Mouse (Mus musculus) erythroblast, embryonic 14.5 days (primary cell): ENCODE measurements around the gene Cdc5l. TPM values are rescaled to one million over a fixed set of nuclear protein-coding genes. Genes with fewer than 3 reads are reported as not detected.
"Not testable (repeated sequence)": the region's sequence is repeated elsewhere in the genome, so short reads cannot be mapped to it uniquely, and the experiment has no call there.

Experiments
- H3K27me3 ChIP-seq: 2 replicates; pipeline ENCODE4 v1.6.1; 2012; ENCODE audit warnings: inconsistent platforms; ENCODE audit not compliant: control insufficient read depth
- H3K36me3 ChIP-seq: 2 replicates; pipeline ENCODE4 v1.6.1; 2012; ENCODE audit warnings: mild to moderate bottlenecking, inconsistent platforms; ENCODE audit not compliant: control insufficient read depth
- H3K4me1 ChIP-seq: 2 replicates; pipeline ENCODE4 v1.6.1; 2012; ENCODE audit warnings: inconsistent platforms; ENCODE audit not compliant: control insufficient read depth
- H3K4me3 ChIP-seq: replicated peaks from 2 replicates; pipeline ENCODE3; 2012; ENCODE audit warnings: moderate library complexity, mild to moderate bottlenecking, inconsistent platforms
- H3K9me3 ChIP-seq: 2 replicates; pipeline ENCODE4 v1.6.1; 2012; ENCODE audit warnings: low read length, inconsistent platforms, mixed read lengths; ENCODE audit not compliant: control insufficient read depth
- GATA1 ChIP-seq: IDR thresholded peaks from 2 replicates; pipeline ENCODE4 v1.6.1; 2012; ENCODE audit warnings: low read length, inconsistent platforms, mixed read lengths
- TAL1 ChIP-seq: IDR thresholded peaks from 3 replicates; pipeline ENCODE4 v1.6.1; 2012; ENCODE audit warnings: low read length, inconsistent platforms, mixed read lengths
- polyA plus RNA-seq: library from polyadenylated mRNA; stranded (reverse); fragments of >175 nt; gene quantifications from 2 replicates; pipeline ENCODE4 v1.2.3, GENCODE M21; 2012

Cdc5l gene
- polyA plus RNA-seq, 1 experiment: 0.98 TPM

DNA sequence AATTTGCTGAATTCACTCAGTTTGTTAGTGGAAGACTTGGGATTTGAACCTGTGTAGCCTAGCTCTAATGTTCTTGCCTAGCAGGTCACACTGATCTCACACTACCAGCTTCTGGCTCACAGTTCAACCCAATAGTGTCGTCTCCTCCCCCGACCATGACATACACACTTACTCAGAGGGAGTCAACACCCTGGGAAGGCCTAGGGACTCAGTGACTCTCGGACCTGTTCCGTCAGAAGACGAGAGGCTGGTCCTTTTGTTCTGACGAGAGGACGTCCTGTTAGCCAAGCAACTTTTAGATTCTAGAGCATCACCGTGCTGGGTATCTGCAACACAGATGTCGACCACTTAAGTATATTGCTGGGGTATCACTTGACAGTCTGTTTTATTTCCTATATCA, 30.7 kb upstream of the Cdc5l start:
- TF ChIP-seq TAL1 (no peak), GATA1 (no peak)
- H3K36me3 ChIP-seq: no peaks in the 10 kb centered on the region
- H3K9me3 ChIP-seq: peaks cover 5% of the 10 kb centered on the region
- no peaks in the 10 kb centered on the region for H3K4me1 ChIP-seq
- no peaks in the 10 kb centered on the region for H3K27me3 ChIP-seq
- no peak overlapping the region for H3K4me3 ChIP-seq

DNA sequence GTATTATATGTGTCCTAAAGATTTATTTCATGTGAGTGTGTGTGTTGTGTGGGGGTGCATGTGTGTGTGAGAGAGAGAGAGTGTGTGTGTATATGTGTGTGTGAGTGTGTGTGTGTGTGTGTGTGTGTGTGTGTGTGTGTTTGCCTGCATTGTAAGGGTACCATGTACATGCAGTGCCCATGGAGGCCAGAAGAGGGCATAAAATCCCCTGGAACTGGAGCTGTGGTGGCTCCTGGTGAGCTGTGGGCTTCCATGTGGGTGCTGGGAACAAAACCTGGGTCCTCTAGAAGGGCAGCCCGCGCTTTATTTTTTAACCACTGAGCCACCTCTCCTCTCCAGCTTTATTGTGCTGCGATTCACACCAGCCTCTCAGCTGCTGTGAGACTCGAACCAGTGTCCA, 29.0 kb upstream of the Cdc5l start:
- no peak for TF ChIP-seq GATA1
- TF ChIP-seq TAL1: no peak
- Histone ChIP-seq H3K36me3 (no peaks in the 10 kb centered on the region), H3K4me1 (no peaks in the 10 kb centered on the region), H3K4me3 (no peak overlapping the region), H3K27me3 (no peaks in the 10 kb centered on the region), H3K9me3 (peaks cover 3% of the 10 kb centered on the region)

DNA sequence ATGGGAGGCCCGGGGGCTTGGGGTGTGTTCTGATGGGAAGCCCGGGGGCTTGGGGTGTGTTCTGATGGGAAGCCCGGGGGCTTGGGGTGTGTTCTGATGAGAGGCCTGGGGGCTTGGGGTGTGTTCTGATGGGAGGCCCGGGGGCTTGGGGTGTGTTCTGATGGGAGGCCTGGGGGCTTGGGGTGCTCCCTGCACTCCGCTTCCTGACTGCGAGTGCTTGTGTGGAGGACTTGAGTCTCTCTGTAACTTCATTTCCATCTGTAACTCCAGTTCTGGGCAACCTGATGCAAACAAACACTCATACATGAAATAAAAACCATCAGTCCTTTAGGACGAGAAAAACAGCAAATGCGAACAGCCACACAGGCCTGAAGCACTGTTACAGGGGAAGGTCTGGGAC, 25.5 kb upstream of the Cdc5l start:
- Histone ChIP-seq H3K4me3 (no peak overlapping the region), H3K4me1 (no peaks in the 10 kb centered on the region), H3K9me3 (no peaks in the 10 kb centered on the region), H3K36me3 (no peaks in the 10 kb centered on the region), H3K27me3 (no peaks in the 10 kb centered on the region)
- no peak for TF ChIP-seq TAL1
- TF ChIP-seq GATA1: no peak

DNA sequence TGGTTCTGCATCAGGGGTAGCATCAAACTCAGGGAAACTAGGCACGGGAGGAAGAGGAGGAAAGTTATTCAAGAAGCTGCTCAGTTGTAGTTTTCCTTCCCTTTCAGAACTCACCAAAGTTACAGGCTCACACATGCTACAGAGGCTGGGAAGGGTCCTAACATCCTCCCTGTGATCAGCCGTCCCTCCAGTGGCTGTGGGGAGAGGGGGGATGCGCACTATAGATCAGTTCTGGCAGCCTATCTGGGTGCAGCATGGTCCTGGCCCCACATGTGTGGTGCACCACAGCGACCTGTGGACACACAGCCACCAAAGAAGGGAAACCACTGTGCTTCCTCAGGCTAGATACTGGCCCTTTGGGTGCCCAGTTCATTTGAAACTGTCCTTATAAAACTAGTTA, 25.0 kb upstream of the Cdc5l start:
- Histone ChIP-seq H3K4me1 (no peaks in the 10 kb centered on the region), H3K36me3 (no peaks in the 10 kb centered on the region), H3K4me3 (no peak overlapping the region), H3K27me3 (no peaks in the 10 kb centered on the region), H3K9me3 (no peaks in the 10 kb centered on the region)
- TF ChIP-seq GATA1 (no peak), TAL1 (no peak)

DNA sequence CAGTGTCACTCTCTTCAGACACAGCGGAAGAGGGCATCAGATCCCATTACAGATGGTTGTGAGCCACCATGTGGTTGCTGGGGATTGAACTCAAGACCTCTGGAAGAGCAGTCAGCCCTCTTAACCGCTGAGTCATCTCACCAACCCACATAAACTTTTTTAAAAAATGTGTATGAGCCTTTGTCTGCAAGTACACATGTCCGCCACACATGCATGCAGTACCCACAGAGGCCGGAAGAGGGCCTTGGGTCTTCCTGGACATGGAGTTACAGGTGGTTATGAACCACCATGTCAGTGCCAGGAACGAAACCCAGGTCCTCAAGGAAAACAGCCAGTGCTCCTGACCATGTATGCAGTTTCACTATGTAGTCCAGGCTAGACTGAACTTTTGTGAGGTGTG, 23.9 kb upstream of the Cdc5l start:
- H3K27me3 ChIP-seq: no peaks in the 10 kb centered on the region
- H3K4me1 ChIP-seq: no peaks in the 10 kb centered on the region
- H3K36me3 ChIP-seq: no peaks in the 10 kb centered on the region
- no peak for TF ChIP-seq TAL1
- TF ChIP-seq GATA1: no peak
- no peak overlapping the region for H3K4me3 ChIP-seq
- no peaks in the 10 kb centered on the region for H3K9me3 ChIP-seq

DNA sequence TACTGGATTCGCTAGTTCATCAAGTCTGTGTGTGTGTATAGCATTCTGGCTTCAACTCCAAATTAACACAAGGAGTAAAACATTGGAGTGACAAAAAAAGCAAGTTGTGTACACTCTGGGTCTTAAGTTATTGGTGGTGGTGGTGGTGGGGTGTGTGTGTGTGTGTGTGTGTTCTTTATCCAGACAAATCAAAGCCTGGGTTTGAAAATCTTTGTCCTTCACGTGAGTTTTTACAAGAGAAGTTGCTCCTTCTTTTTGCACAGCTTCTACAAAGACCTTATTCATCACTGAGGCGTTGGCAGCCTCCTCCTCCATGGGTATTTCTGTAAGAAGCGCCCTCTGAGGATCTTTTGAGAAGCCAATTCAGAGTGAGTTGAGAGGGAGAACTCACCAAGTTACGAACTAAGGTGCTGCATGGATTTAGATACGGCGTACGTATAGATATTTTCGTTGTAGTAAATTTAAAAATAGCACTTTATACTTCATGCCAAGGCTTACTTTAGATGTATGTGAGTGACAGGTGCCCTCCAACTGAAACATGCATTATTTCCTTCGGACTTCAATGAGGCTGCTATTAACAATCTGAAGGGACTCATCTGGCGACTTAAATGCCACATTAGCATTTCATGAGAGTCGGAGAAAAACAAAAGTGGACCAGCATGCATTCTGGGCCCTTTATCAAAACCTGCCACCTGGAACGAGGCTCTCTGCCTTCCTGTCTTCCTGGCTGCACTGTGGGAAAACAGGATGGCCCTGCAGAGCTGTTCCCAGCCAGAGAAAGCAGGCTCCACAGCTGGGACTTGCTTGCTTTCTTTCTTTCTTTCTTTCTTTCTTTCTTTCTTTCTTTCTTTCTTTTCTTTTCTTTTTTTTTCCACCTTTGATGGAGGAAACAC, 23.0 kb upstream of the Cdc5l start:
- no peak for TF ChIP-seq TAL1
- TF ChIP-seq GATA1: no peak
- Histone ChIP-seq H3K4me1 (no peaks in the 10 kb centered on the region), H3K4me3 (no peak overlapping the region), H3K36me3 (no peaks in the 10 kb centered on the region), H3K9me3 (no peaks in the 10 kb centered on the region), H3K27me3 (no peaks in the 10 kb centered on the region)

DNA sequence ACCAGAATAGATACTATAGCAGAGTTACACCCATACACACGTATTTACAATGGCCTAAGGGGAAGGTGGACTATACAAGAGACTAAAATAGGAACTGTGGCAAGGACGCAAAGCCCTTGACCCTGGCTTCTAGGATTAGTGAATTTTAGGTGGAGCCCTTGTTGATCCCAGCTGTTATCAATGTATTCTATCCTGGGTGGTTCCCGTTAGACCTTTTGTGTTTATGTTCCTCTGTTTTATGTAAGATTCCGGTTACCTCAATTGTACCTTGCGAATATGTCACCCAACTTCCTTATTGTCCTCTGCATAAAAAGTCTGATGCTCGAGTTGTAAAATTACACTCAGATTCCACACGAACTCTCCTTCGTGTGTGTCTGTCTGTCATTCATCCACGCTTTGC, 22.2 kb upstream of the Cdc5l start:
- H3K9me3 ChIP-seq, H3K27me3 ChIP-seq: not testable (repeated sequence)

DNA sequence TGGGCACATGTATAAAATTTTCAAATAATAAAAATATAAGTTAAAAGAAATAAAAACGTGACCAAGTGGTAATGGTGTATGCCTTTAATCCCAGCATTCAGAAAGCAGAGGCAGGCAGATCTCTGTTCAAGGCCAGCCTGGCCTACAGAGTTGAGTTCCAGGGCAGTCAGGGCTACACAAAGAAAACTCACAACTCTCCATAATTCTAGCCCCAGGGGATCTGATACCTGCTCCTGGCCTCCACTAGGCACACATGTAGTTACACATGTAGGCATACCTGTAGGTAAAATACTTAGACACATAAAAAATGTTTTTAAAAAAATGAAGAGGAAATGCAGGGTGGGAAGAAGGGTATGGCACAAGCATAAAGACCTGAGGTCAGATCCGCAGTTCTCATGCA, 21.3 kb upstream of the Cdc5l start:
- H3K36me3 ChIP-seq: no peaks in the 10 kb centered on the region
- H3K9me3 ChIP-seq: no peaks in the 10 kb centered on the region
- H3K27me3 ChIP-seq: no peaks in the 10 kb centered on the region
- no peak overlapping the region for H3K4me3 ChIP-seq
- H3K4me1 ChIP-seq: no peaks in the 10 kb centered on the region
- TF ChIP-seq GATA1 (no peak), TAL1 (no peak)

More for the DNA sequence above, 22.2 kb upstream of the Cdc5l start:
- H3K4me3 ChIP-seq, H3K4me1 ChIP-seq, H3K36me3 ChIP-seq: not testable (repeated sequence)

DNA sequence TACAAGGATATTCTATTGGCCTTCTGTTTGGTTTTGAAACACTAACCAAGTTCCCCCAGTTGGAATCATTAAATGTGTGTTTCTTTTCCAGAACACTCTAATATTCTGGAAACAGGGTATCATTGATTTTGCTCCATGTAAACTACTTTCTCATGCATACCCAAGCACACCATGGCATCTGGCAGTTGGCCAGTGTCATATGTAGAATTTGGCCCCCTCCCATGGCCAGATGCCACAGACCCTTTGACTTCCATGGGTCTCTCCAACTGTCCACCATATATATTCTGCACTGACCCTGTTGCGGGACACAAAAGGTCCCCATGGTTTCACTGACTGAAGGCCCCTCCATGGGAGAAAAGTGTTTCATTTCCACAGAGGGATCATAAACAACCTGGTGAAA, 18.7 kb upstream of the Cdc5l start:
- Histone ChIP-seq H3K27me3 (no peaks in the 10 kb centered on the region), H3K4me1 (no peaks in the 10 kb centered on the region), H3K4me3 (no peak overlapping the region), H3K9me3 (no peaks in the 10 kb centered on the region), H3K36me3 (no peaks in the 10 kb centered on the region)
- TF ChIP-seq GATA1: no peak
- TF ChIP-seq TAL1: no peak

DNA sequence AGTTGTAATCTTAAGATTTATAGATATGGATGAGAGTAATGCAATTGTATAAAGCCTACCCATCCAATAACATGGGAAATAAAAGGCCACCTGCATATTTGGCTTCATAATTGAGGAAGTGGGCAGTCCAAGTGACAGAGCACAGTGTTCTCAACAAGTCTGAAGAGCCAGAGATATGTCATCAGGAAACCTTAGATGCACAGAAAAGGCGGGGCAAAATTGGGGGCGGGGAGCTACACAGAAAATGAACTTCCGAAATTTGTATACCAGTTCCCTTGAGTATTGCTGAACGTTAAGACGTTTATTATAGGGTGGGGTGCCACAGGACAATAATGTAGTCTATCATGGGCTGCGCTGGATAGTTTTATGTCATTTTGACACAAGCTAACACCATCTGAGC, 16.6 kb upstream of the Cdc5l start:
- TF ChIP-seq GATA1 (no peak), TAL1 (no peak)
- no peaks in the 10 kb centered on the region for H3K4me1 ChIP-seq
- H3K27me3 ChIP-seq: no peaks in the 10 kb centered on the region
- H3K4me3 ChIP-seq: no peak overlapping the region
- H3K9me3 ChIP-seq: no peaks in the 10 kb centered on the region
- H3K36me3 ChIP-seq: no peaks in the 10 kb centered on the region
